Mouse (Mus musculus) C2C12 (cell line): ENCODE measurements at regions not wholly inside any gene's neighbourhood (a gene's known extent, or its start where the extent isn't known, plus 50 kb on each side); places are given as distances from the start of the nearest gene placed in this dataset.
"Not testable (repeated sequence)": the region's sequence is repeated elsewhere in the genome, so short reads cannot be mapped to it uniquely, and the experiment has no call there.

Experiments used
- H3K27me3 ChIP-seq: one replicate; pipeline ENCODE4 v1.6.1; 2011; ENCODE audit not compliant: control insufficient read depth, insufficient read depth, insufficient read length
- H3K36me3 ChIP-seq: one replicate; pipeline ENCODE4 v1.6.1; 2011; ENCODE audit not compliant: control insufficient read depth, insufficient read depth
- H3K4me3 ChIP-seq: one replicate; pipeline ENCODE4 v1.5.1; 2011; ENCODE audit warnings: mild to moderate bottlenecking, control low read depth; ENCODE audit not compliant: poor library complexity, insufficient read depth, severe bottlenecking
- H3K79me2 ChIP-seq: one replicate; pipeline ENCODE4 v1.6.1; 2011; ENCODE audit not compliant: control insufficient read depth, insufficient read depth
- H3K79me3 ChIP-seq: one replicate; pipeline ENCODE4 v1.6.1; 2011; ENCODE audit warnings: low read depth, control low read depth
- H3ac ChIP-seq: one replicate; pipeline ENCODE3; 2011; ENCODE audit warnings: low read depth; ENCODE audit not compliant: control insufficient read depth, insufficient read length
- CEBPB ChIP-seq: IDR thresholded peaks from one replicate; pipeline ENCODE4 v1.6.1; 2011; ENCODE audit warnings: low read depth, mild to moderate bottlenecking, control low read depth, moderate library complexity
- CTCF ChIP-seq: IDR thresholded peaks from one replicate; pipeline ENCODE4 v1.5.1; 2011; ENCODE audit not compliant: control insufficient read depth, insufficient read depth, insufficient read length
- FOSL1 ChIP-seq: IDR thresholded peaks from one replicate; pipeline ENCODE4 v1.8.0; 2011; ENCODE audit warnings: mild to moderate bottlenecking, low read length; ENCODE audit not compliant: poor library complexity, insufficient read depth, severe bottlenecking
- MAX ChIP-seq: IDR thresholded peaks from one replicate; pipeline ENCODE4 v1.6.1; 2011; ENCODE audit warnings: mild to moderate bottlenecking, control low read depth
- MYOD1 ChIP-seq: IDR thresholded peaks from one replicate; pipeline ENCODE4 v1.6.1; 2011; ENCODE audit warnings: low read depth; ENCODE audit not compliant: control insufficient read depth, insufficient read length
- MYOG ChIP-seq: IDR thresholded peaks from one replicate; pipeline ENCODE4 v1.6.1; 2011; ENCODE audit not compliant: control insufficient read depth, insufficient read length; ENCODE audit errors: extremely low read depth
- USF1 ChIP-seq: IDR thresholded peaks from one replicate; pipeline ENCODE4 v1.6.1; 2011; ENCODE audit warnings: low read depth, mild to moderate bottlenecking, control low read depth, moderate library complexity

DNA sequence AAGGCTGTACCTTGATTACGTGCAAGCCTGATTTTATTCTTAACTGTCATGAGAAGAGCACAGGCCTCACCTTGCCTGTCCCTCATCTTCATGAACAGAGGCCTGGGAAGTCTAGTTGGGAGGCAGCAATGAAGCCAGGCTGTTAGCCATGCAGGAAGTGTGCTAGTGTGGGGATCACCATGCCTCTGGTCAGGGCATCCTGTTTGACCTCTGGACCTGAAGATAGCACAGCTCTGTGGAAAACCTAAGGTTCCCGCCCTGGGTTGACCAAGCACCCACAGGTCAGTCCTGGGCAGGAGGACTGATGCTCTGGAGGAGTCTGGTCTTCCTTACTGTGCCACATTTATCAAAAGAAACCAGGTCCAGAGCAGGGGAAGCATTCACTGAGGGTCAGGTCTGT lies 157.6 kb downstream of the Gm906 start:
- H3ac ChIP-seq = no peak overlapping the region
- no peak overlapping the region for H3K4me3 ChIP-seq
- no peaks in the 10 kb centered on the region for H3K27me3 ChIP-seq
- H3K79me2 ChIP-seq = no peaks in the 10 kb centered on the region
- H3K36me3 ChIP-seq = no peaks in the 10 kb centered on the region
- H3K79me3 ChIP-seq = no peaks in the 10 kb centered on the region
- TF ChIP-seq MYOG (no peak), USF1 (no peak), MYOD1 (no peak), MAX (no peak), FOSL1 (no peak), CEBPB (no peak), CTCF (no peak)

DNA sequence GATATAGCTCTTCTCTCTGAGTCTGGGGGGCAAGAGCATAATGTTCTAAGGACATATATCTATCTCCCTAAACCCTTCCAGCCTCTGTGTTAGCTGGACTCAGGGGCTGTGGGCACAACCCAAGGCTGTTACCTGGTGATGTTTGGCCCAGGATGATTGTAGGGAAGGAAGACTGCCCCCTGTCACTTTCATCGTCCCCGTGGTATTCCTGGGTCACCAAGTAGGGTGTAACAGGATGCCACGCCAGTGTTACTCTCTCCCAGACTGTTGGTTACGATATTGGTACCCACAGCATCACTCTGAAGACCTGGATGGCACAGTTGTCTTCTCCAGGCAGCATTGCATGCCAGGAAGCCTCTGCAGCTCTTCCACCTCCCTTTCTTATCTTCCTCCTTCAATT lies 185.3 kb downstream of the Gm906 start:
- Histone ChIP-seq H3K79me3 (no peaks in the 10 kb centered on the region), H3ac (no peak overlapping the region), H3K79me2 (no peaks in the 10 kb centered on the region), H3K4me3 (no peak overlapping the region), H3K36me3 (no peaks in the 10 kb centered on the region), H3K27me3 (no peaks in the 10 kb centered on the region)
- no peak for TF ChIP-seq MAX
- TF ChIP-seq FOSL1 = no peak
- TF ChIP-seq CEBPB = no peak
- TF ChIP-seq MYOG = no peak
- no peak for TF ChIP-seq MYOD1
- TF ChIP-seq CTCF = no peak

DNA sequence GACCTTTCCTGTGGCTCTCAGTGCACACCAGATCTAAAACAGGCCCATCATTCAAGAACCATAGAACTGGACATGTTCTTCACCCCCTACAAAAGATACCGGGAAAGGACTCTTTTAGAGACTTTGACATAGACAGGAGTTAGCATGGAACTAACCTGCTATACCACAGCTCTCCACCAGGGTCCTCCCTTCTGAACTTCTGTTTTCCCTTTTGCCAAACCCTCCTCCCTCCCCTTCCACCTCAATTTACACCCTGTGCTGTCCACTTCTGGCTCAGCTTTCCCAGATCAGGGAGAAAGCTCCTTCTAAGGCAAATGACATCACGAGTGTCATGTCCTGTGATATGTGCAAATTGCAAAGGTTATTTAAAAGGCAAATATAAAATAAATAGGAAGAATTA lies 185.7 kb downstream of the Gm906 start:
- not testable (repeated sequence) for H3ac ChIP-seq, H3K27me3 ChIP-seq, H3K36me3 ChIP-seq, H3K79me2 ChIP-seq, H3K79me3 ChIP-seq, H3K4me3 ChIP-seq

DNA sequence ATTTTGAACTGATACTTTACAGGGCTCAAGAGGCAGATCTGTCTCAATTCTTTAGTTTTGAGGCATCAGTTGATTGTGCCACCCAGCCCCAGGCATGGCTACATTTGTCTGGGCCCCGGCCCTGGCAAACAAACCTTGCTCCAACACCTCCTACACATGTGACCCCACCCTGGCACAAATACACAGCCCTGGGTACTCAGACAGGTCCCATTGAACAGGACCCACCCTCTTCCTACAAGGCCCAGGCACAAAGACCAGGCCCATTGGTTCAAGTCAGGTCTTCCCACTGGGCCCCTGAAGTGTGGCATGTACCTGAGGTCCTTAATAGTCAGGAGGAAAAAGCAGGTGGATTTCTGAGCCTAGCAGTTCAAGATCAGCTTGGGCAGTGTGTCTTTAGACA lies 190.4 kb downstream of the Gm906 start:
- not testable (repeated sequence) for H3K4me3 ChIP-seq, H3K79me3 ChIP-seq, H3K27me3 ChIP-seq, H3K36me3 ChIP-seq, H3ac ChIP-seq, H3K79me2 ChIP-seq

DNA sequence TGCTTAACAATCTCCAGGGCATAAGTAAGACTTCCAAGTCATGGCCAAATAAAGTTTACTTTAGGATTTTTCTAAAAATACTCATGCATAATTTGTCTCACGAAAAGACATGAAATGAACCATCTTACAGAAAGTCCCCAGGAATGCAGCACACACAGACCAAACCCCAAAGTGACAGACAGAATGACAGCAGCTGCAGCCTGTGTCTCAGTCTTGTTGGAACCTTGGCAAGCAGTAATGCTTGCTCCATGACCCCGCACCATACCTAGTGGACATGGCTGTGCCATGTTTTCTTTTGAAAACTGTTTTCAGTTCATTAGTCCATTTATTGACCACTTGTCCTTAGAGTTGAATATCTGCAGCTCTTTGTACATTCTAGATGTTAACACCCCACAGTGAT lies 191.1 kb downstream of the Gm906 start:
- not testable (repeated sequence) for H3K36me3 ChIP-seq, H3K79me2 ChIP-seq, H3K4me3 ChIP-seq, H3K27me3 ChIP-seq, H3K79me3 ChIP-seq, H3ac ChIP-seq
- TF ChIP-seq MYOD1 = peak; percentile 57

DNA sequence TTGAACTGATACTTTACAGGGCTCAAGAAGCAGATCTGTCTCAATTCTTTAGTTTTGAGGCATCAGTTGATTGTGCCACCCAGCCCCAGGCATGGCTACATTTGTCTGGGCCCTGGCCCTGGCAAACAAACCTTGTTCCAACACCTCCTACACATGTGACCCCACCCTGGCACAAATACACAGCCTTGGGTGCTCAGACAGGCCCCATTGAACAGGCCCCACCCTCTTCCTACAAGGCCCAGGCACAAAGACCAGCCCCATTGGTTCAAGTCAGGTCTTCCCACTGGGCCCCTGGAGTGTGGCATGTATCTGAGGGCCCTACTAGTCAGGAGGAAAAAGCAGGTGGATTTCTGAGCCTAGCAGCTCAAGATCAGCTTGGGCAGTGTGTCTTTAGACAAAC lies 198.4 kb downstream of the Gm906 start:
- H3K4me3 ChIP-seq, H3K27me3 ChIP-seq, H3K79me3 ChIP-seq, H3K79me2 ChIP-seq, H3ac ChIP-seq, H3K36me3 ChIP-seq: not testable (repeated sequence)

DNA sequence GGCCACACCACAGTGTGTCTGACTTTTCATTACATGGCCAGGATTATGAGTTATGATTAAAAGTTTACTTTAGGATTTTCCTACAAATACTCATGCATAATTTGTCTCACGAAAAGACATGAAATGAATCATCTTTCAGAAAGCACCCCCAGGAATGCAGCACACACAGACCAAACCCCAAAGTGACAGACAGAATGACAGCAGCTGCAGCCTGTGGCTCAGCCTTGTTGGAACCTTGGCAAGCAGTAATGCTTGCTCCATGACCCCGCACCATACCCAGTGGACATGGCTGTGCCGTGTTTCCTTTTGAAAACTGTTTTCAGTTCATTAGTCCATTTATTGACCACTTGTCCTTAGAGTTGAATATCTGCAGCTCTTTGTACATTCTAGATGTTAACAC lies 199.0 kb downstream of the Gm906 start:
- not testable (repeated sequence) for H3K79me3 ChIP-seq, H3K4me3 ChIP-seq, H3ac ChIP-seq, H3K36me3 ChIP-seq, H3K27me3 ChIP-seq, H3K79me2 ChIP-seq
- TF ChIP-seq MYOD1 = peak; percentile 84
